Mouse (Mus musculus) cortical plate, adult 2 months (tissue): ENCODE measurements around the gene Slc26a3. TPM values are rescaled to one million over a fixed set of nuclear protein-coding genes. Genes with fewer than 3 reads are reported as not detected.

Experiments
- H3K27ac ChIP-seq: fragments of 200-500 bp; 2 replicates; pipeline ENCODE4 v1.5.1; 2012; ENCODE audit warnings: low read length, control low read depth, inconsistent platforms; ENCODE audit not compliant: insufficient read depth
- H3K4me1 ChIP-seq: fragments of 200-500 bp; 2 replicates; pipeline ENCODE4 v1.6.1; 2011; ENCODE audit warnings: low read length; ENCODE audit not compliant: control insufficient read depth, insufficient read depth
- H3K4me3 ChIP-seq: fragments of 200-500 bp; 2 replicates; pipeline ENCODE4 v1.5.1; 2011; ENCODE audit warnings: mild to moderate bottlenecking, low read length, control low read depth; ENCODE audit not compliant: insufficient read depth
- CTCF ChIP-seq: fragments of 200-500 bp; IDR thresholded peaks from 2 replicates; pipeline ENCODE4 v1.5.1; 2011; ENCODE audit warnings: mild to moderate bottlenecking, control low read depth, low read length; ENCODE audit not compliant: insufficient read depth; ENCODE audit errors: extremely low read depth
- POLR2A ChIP-seq: fragments of 200-500 bp; IDR thresholded peaks from 2 replicates; pipeline ENCODE4 v1.6.1; 2011; ENCODE audit warnings: mild to moderate bottlenecking, low read length, control low read depth; ENCODE audit not compliant: insufficient read depth; ENCODE audit errors: extremely low read depth
- polyA plus RNA-seq: library from polyadenylated mRNA; depleted of rRNA; stranded (reverse); fragments of >200 nt; gene quantifications from 2 replicates; pipeline ENCODE4 v1.2.3, GENCODE M21; 2012; rRNA removed

Gene Slc26a3
- 0.06 and 0.09 TPM in 2 replicates for polyA plus RNA-seq

GRCm38 (mm10) chr12:31390571-31390970 lies at the start of gene Slc26a3:
Slc26a3 (plus strand) TSS chr12:31390871.
- TF ChIP-seq POLR2A = no peak
- no peak for TF ChIP-seq CTCF
- H3K4me3 ChIP-seq = no peak within 1 kb of the TSS

GRCm38 (mm10) chr12:31350191-31350943 lies 40.3 kb upstream of the Slc26a3 start:
- Histone ChIP-seq H3K4me1 (peaks cover 3% of the 10 kb centered on the region; the same call in 1 of the 2 replicates), H3K4me3 (peak overlapping the region; percentile 40), H3K27ac (no peak overlapping the region)
- TF ChIP-seq POLR2A (no peak), CTCF (no peak)

More at GRCm38 (mm10) chr12:31390571-31390970, at the start of gene Slc26a3:
- Histone ChIP-seq H3K27ac (no peak within 1 kb of the TSS), H3K4me1 (no peaks in the 10 kb centered on the region)

- no peak within 1 kb of the TSS for H3K27ac ChIP-seq
- H3K4me1 ChIP-seq = peaks cover 3% of the 10 kb centered on the region; the same call in 1 of the 2 replicates
- TF ChIP-seq CTCF = no peak
- peak; percentile 89 for TF ChIP-seq POLR2A
- peak within 1 kb of the TSS; percentile 40 for H3K4me3 ChIP-seq
These were observed 39.4 kb upstream of the Slc26a3 start, which contains the start of gene Dld for GRCm38 (mm10) chr12:31350944-31351928. Dld (minus strand) TSS chr12:31351453.

DNA sequence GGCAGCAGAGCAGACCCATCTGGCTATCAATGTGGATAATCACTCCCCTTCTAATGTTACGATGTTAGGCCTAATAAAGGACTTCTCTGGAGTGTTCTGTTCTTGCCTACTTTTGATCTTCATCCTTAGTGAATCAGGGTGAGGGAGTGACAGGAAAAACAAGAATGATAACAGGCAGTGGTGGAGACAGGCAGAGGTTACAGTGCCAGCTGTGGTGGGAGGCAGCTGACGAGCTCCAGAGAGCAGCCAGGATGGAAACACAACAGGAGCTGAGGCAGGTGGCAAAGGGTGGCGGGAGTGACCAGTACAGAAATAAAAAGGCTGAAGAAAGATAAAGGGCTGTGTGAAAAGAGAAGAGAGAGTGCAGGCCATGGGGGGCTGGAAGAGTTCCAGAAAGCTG lies 24.2 kb upstream of the Slc26a3 start:
- no peak overlapping the region for H3K27ac ChIP-seq
- no peak overlapping the region for H3K4me3 ChIP-seq
- TF ChIP-seq POLR2A = no peak
- no peak for TF ChIP-seq CTCF
- H3K4me1 ChIP-seq = no peaks in the 10 kb centered on the region

DNA sequence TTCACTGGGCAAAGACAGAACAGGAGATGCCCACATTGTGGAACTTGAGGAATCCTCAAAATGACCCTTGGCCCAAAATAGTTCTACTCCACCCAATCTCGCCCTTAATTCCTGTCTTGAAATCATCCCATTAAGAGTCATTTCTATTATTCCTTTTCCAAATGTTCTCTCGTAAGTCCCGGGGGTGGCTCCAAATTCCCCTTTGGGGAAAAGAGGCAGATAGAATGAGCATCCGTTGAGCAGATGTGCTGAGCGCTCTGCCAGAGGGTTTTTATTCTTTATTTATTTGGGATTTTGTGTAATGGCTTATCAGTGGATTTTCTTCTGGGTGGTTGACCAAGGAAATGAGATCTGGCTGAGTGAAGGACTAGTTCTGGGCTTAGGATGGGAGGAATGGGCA lies 22.9 kb upstream of the Slc26a3 start:
- no peak overlapping the region for H3K27ac ChIP-seq
- H3K4me3 ChIP-seq = no peak overlapping the region
- H3K4me1 ChIP-seq = no peaks in the 10 kb centered on the region
- TF ChIP-seq POLR2A = no peak
- TF ChIP-seq CTCF = no peak

- no peak for TF ChIP-seq CTCF
- no peak for TF ChIP-seq POLR2A
- Histone ChIP-seq H3K27ac (no peak overlapping the region), H3K4me1 (no peaks in the 10 kb centered on the region)
These were observed 21.6 kb upstream of the Slc26a3 start for GRCm38 (mm10) chr12:31369118-31369517.

GRCm38 (mm10) chr12:31369656-31370055 lies 21.0 kb upstream of the Slc26a3 start:
- H3K4me1 ChIP-seq = no peaks in the 10 kb centered on the region
- TF ChIP-seq POLR2A (no peak), CTCF (no peak)
- H3K4me3 ChIP-seq = no peak overlapping the region
- H3K27ac ChIP-seq = no peak overlapping the region

More at GRCm38 (mm10) chr12:31369118-31369517, 21.6 kb upstream of the Slc26a3 start:
- H3K4me3 ChIP-seq = no peak overlapping the region

DNA sequence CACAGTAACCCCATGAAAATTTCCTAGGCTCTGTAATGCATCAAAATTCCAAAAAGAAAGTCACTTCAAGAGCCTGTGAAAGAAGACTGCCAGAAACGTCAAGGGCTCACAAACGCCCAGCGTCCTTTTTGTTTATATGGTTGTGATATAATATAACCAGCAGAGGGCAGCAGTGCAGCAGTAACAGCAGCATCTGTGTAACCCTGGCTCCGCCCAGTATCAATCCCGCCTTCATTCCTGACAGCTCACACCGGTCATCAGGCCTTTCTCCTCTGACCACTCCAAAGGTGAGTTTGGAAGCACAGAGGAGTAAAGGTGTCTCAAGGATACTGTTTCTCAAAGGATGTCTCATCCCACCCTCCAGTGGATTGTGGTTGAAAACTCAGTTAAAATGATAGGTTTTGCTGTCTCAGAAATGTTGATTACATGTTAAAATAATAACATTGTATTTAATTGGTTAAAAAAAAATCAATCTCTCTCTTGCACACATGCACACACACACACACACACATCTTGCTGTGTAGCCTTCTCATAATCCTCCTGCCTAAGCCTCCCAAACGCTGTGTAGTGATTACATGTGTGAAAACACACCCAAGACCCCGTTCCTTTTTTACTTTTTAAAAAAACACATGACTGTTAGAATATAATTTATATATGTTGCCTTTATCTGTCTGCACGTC lies 15.9 kb upstream of the Slc26a3 start:
- TF ChIP-seq CTCF = peak; percentile 79
- TF ChIP-seq POLR2A = no peak
- Histone ChIP-seq H3K4me1 (no peaks in the 10 kb centered on the region), H3K4me3 (no peak overlapping the region), H3K27ac (no peak overlapping the region)

GRCm38 (mm10) chr12:31375283-31375615 lies 15.4 kb upstream of the Slc26a3 start:
- no peak overlapping the region for H3K4me3 ChIP-seq
- no peaks in the 10 kb centered on the region for H3K4me1 ChIP-seq
- no peak overlapping the region for H3K27ac ChIP-seq
- TF ChIP-seq POLR2A (no peak), CTCF (no peak)
